Mouse (Mus musculus) heart, embryonic 15.5 days (tissue): ENCODE data around the gene Ovol2. TPM values are rescaled to one million over a fixed set of nuclear protein-coding genes. Genes with fewer than 3 reads are reported as not detected.
"Not testable (repeated sequence)": the region's sequence is repeated elsewhere in the genome, so short reads cannot be mapped to it uniquely, and the experiment has no call there.

Experiments used
- ATAC-seq: fragments of 200-750 bp; cut with Nextera tagmentation; replicated peaks from 2 replicates; pipeline ENCODE4 v1.8.0; 2017; ENCODE audit warnings: low read depth, moderate TSS enrichment; ENCODE audit not compliant: insufficient number of reproducible peaks, insufficient read depth, low FRiP score
- H3K27ac ChIP-seq: fragments of 300-500 bp; sonication (generic); 2 replicates; pipeline ENCODE4 v1.5.1; 2015; ENCODE audit warnings: mild to moderate bottlenecking, inconsistent platforms
- H3K27me3 ChIP-seq: fragments of 300-500 bp; sonication (generic); 2 replicates; pipeline ENCODE4 v1.6.1; 2015; ENCODE audit warnings: inconsistent platforms
- H3K36me3 ChIP-seq: fragments of 300-500 bp; sonication (generic); 2 replicates; pipeline ENCODE4 v1.6.1; 2015; ENCODE audit warnings: mild to moderate bottlenecking, inconsistent platforms
- H3K4me1 ChIP-seq: fragments of 300-500 bp; sonication (generic); replicated peaks from 2 replicates; pipeline ENCODE4 v1.6.1; 2015; ENCODE audit warnings: inconsistent platforms
- H3K4me2 ChIP-seq: fragments of 300-500 bp; sonication (generic); 2 replicates; pipeline ENCODE4 v1.6.1; 2015; ENCODE audit warnings: inconsistent platforms, mild to moderate bottlenecking, moderate library complexity
- H3K4me3 ChIP-seq: fragments of 300-500 bp; sonication (generic); 2 replicates; pipeline ENCODE4 v1.5.1; 2015; ENCODE audit warnings: mild to moderate bottlenecking, inconsistent platforms
- H3K9ac ChIP-seq: fragments of 300-500 bp; sonication (generic); 2 replicates; pipeline ENCODE4 v1.6.1; 2015; ENCODE audit warnings: mild to moderate bottlenecking, inconsistent platforms
- H3K9me3 ChIP-seq: fragments of 300-500 bp; sonication (generic); replicated peaks from 2 replicates; pipeline ENCODE4 v1.6.1; 2016; ENCODE audit warnings: inconsistent platforms
- WGBS: fragments of 180-500 bp; shearing (Covaris S2); methylation state at CpG from one replicate; pipeline ENCODE4 v1.1.7; 2015; ENCODE audit warnings: mixed read lengths; 5-methylcytosine and 5-hydroxymethylcytosine counted together
- polyA plus RNA-seq: library from polyadenylated mRNA; unstranded; fragments of >200 nt; fragmentation: Nextera tagmentation; extraction: Ambion mirVana; gene quantifications from 2 replicates; pipeline ENCODE4 v1.2.1, GENCODE M21; 2015

Gene Ovol2
- polyA plus RNA-seq, 1 experiment from 2014 or later = 0.08 TPM

- Histone ChIP-seq H3K36me3 (no peaks in the 10 kb centered on the region), H3K4me2 (no peak overlapping the region), H3K9ac (no peak overlapping the region), H3K4me3 (no peak overlapping the region), H3K27ac (no peak overlapping the region), H3K9me3 (no peaks in the 10 kb centered on the region), H3K27me3 (no peaks in the 10 kb centered on the region), H3K4me1 (no peaks in the 10 kb centered on the region)
- no peak for ATAC-seq
- WGBS = 59% methylated on average over 4 of the region's 4 CpGs
Measured at GRCm38 (mm10) chr2:144343158-144343557, 11.2 kb upstream of the Ovol2 start.

GRCm38 (mm10) chr2:144338149-144338548 lies 6.2 kb upstream of the Ovol2 start:
- not testable (repeated sequence) for H3K27ac ChIP-seq, H3K9ac ChIP-seq, H3K4me3 ChIP-seq, H3K36me3 ChIP-seq, ATAC-seq, H3K4me1 ChIP-seq, H3K9me3 ChIP-seq, H3K4me2 ChIP-seq
- WGBS = 70% methylated on average over 6 of the region's 6 CpGs
- peaks cover 26% of the 10 kb centered on the region for H3K27me3 ChIP-seq

GRCm38 (mm10) chr2:144337701-144338100 lies 5.8 kb upstream of the Ovol2 start:
- Histone ChIP-seq H3K4me3 (no peak overlapping the region), H3K36me3 (no peaks in the 10 kb centered on the region), H3K4me1 (peaks cover 6% of the 10 kb centered on the region), H3K9ac (no peak overlapping the region), H3K27me3 (peaks cover 30% of the 10 kb centered on the region), H3K9me3 (no peaks in the 10 kb centered on the region), H3K27ac (no peak overlapping the region), H3K4me2 (no peak overlapping the region)
- WGBS = 69% methylated on average over 7 of the region's 8 CpGs
- no peak for ATAC-seq

DNA sequence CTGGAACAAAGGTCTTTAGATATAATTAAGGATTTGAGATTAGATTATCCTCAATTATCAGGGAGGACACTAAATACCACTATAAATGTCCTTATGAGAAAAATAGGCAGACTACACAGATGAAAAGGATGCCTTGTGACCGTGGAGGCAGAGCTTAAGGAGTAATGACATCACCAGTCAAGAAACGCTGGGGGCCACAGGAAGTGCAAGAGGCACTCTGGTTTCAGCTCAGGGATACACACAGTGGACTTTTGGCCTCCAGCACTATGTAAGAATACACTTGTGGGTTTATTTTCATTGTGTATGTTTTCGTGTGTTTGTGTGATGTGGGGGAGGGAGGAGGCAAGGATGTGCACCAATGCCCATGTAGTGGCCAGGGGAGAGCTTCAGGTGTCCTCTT lies 5.3 kb upstream of the Ovol2 start:
- no peaks in the 10 kb centered on the region for H3K9me3 ChIP-seq

GRCm38 (mm10) chr2:144333138-144333842 lies 1.3 kb upstream of the Ovol2 start:
- Histone ChIP-seq H3K27me3 (peaks cover 73% of the 10 kb centered on the region), H3K4me2 (peak overlapping the region; percentile 97), H3K4me1 (peaks cover 35% of the 10 kb centered on the region), H3K36me3 (no peaks in the 10 kb centered on the region), H3K9me3 (no peaks in the 10 kb centered on the region), H3K4me3 (peak overlapping the region; percentile 66), H3K27ac (no peak overlapping the region), H3K9ac (0 out of 2 replicates have a peak overlapping the region, but pooled peaks have one; percentile 15)
- 12% methylated on average over 28 of the region's 28 CpGs for WGBS
- no peak for ATAC-seq

More for the DNA sequence above, 5.3 kb upstream of the Ovol2 start:
- Histone ChIP-seq H3K9ac (no peak overlapping the region), H3K4me1 (peaks cover 8% of the 10 kb centered on the region), H3K27me3 (peaks cover 34% of the 10 kb centered on the region), H3K27ac (no peak overlapping the region), H3K36me3 (no peaks in the 10 kb centered on the region), H3K4me2 (no peak overlapping the region), H3K4me3 (no peak overlapping the region)
- WGBS = 48% methylated on average over 3 of the region's 3 CpGs
- no peak for ATAC-seq

GRCm38 (mm10) chr2:144332486-144332885 lies 540 bp upstream of the Ovol2 start:
- no peak for ATAC-seq
- no peak overlapping the region for H3K27ac ChIP-seq
- H3K9ac ChIP-seq = no peak overlapping the region
- peaks cover 35% of the 10 kb centered on the region for H3K4me1 ChIP-seq
- 8% methylated on average over 9 of the region's 9 CpGs for WGBS
- H3K27me3 ChIP-seq = peaks cover 81% of the 10 kb centered on the region
- no peaks in the 10 kb centered on the region for H3K36me3 ChIP-seq
- H3K4me3 ChIP-seq = peak overlapping the region; percentile 66
- H3K9me3 ChIP-seq = no peaks in the 10 kb centered on the region
- H3K4me2 ChIP-seq = peak overlapping the region; percentile 97

- Histone ChIP-seq H3K4me1 (peaks cover 35% of the 10 kb centered on the region), H3K9me3 (no peaks in the 10 kb centered on the region), H3K36me3 (no peaks in the 10 kb centered on the region), H3K9ac (peak overlapping the region; percentile 49), H3K27me3 (peaks cover 96% of the 10 kb centered on the region), H3K4me2 (peak overlapping the region; percentile 97), H3K27ac (no peak overlapping the region), H3K4me3 (peak overlapping the region; percentile 66)
- under 1% methylated on average over 50 of the region's 50 CpGs for WGBS
- no peak for ATAC-seq
Measured at GRCm38 (mm10) chr2:144330960-144331371, 980 bp downstream of the Ovol2 start.

DNA sequence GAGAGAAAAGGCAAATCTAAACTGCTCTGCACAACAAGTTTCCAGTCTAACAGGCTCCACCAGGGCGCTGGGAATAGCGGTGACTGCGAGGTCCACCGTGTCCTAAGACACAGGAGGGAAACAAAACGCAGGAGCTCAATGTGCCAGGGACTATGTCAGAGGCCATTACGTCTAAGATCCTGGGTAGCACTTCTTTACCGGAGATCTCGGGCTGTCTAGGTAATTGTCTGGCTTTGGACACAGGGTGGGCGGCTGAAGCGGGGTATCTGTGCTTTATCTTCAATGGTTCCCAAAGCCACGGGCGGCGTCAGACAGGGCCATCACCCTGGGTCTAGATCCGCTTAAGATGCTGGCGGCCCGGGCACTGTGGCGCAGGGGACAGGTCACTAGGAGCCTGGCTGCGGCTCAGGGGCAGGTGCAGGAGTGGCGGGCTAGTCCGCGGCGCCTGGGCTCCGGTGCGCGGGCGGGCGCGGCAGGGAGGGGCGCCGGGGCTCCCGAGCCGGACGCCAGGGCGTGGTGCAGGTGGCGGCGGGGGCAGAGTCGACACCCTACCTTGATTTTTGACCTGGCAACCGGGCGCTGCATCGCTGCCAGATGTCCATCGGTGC lies 1.5 kb downstream of the Ovol2 start:
- Histone ChIP-seq H3K27ac (no peak overlapping the region), H3K4me2 (peak overlapping the region; percentile 97), H3K4me1 (peaks cover 35% of the 10 kb centered on the region), H3K27me3 (peaks cover 94% of the 10 kb centered on the region), H3K36me3 (no peaks in the 10 kb centered on the region), H3K9ac (peak overlapping the region; percentile 49), H3K4me3 (peak overlapping the region; percentile 66), H3K9me3 (no peaks in the 10 kb centered on the region)
- no peak for ATAC-seq
- WGBS = under 1% methylated on average over 41 of the region's 41 CpGs

GRCm38 (mm10) chr2:144329937-144330336 lies 2.0 kb downstream of the Ovol2 start:
- Histone ChIP-seq H3K36me3 (no peaks in the 10 kb centered on the region), H3K27me3 (peaks cover 89% of the 10 kb centered on the region), H3K9me3 (no peaks in the 10 kb centered on the region), H3K4me1 (peaks cover 35% of the 10 kb centered on the region), H3K4me3 (peak overlapping the region; percentile 66), H3K4me2 (peak overlapping the region; percentile 97), H3K9ac (no peak overlapping the region), H3K27ac (no peak overlapping the region)
- 6% methylated on average over 10 of the region's 10 CpGs for WGBS
- ATAC-seq = no peak

GRCm38 (mm10) chr2:144329451-144329850 lies 2.5 kb downstream of the Ovol2 start:
- Histone ChIP-seq H3K27me3 (peaks cover 84% of the 10 kb centered on the region), H3K4me3 (peak overlapping the region; percentile 66), H3K4me1 (peaks cover 35% of the 10 kb centered on the region), H3K9ac (no peak overlapping the region), H3K27ac (no peak overlapping the region), H3K9me3 (no peaks in the 10 kb centered on the region), H3K36me3 (no peaks in the 10 kb centered on the region), H3K4me2 (peak overlapping the region; percentile 97)
- ATAC-seq = no peak
- 5% methylated on average over 10 of the region's 10 CpGs for WGBS

DNA sequence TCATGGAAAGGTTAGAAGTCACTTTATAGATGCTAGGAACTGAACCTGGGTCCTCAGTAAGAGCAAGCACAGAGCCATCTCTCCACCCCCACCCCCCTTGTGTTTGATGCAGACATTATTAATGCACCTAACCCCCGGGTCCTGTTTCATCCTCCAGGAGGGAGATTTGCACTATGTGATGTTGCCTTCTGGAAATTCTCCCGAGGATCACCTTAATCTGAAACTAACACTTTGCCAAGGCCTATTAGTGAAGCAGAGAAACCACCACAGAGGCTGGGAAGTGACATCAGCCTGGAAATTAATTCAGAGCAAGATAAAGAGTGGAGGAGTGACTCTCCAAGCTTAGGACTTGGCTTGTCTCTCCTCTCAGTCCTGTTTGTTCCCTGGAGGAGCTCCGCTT lies 7.7 kb downstream of the Ovol2 start:
- WGBS = 51% methylated on average over 3 of the region's 3 CpGs

DNA sequence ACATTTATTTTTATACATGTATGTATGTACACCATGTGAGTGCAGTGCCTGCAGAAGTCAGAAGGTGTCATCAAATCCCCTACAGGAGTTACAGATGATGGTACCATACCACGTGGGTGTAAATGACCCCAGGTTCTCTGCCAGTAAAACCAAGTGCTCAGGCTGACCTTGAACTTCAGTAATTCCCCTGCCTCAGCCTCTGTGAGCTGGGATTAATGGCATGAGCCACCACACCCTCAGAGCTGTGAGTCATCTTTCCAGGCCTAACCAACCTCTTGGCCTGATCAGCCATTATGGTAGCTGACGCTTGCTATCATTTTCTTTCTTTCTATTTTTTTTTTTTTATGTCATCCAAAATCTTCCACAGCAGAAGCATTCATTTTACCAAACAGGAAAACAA lies 20.6 kb downstream of the Ovol2 start:
- Histone ChIP-seq H3K4me2 (no peak overlapping the region), H3K27me3 (no peaks in the 10 kb centered on the region), H3K27ac (no peak overlapping the region), H3K36me3 (no peaks in the 10 kb centered on the region), H3K4me1 (no peaks in the 10 kb centered on the region), H3K9ac (no peak overlapping the region), H3K4me3 (no peak overlapping the region), H3K9me3 (no peaks in the 10 kb centered on the region)
- WGBS = 82% methylated on average over 2 of the region's 2 CpGs
- no peak; the same call in 1 of the 2 replicates for ATAC-seq

More for the DNA sequence above, 7.7 kb downstream of the Ovol2 start:
- no peak overlapping the region for H3K9ac ChIP-seq
- no peak overlapping the region for H3K4me2 ChIP-seq
- no peak for ATAC-seq
- no peaks in the 10 kb centered on the region for H3K36me3 ChIP-seq
- peaks cover 33% of the 10 kb centered on the region for H3K27me3 ChIP-seq
- no peak overlapping the region for H3K4me3 ChIP-seq
- no peaks in the 10 kb centered on the region for H3K4me1 ChIP-seq
- no peaks in the 10 kb centered on the region for H3K9me3 ChIP-seq
- H3K27ac ChIP-seq = no peak overlapping the region
